Mouse (Mus musculus): ENCODE results near the gene Olfr71. TPM values are rescaled to one million over a fixed set of nuclear protein-coding genes. Genes with fewer than 3 reads are reported as not detected.
A peak's percentile ranks its signal among the peaks of the same experiment; 100 is the strongest.

Olfr71 gene
- polyA plus RNA-seq, 1 experiment from 2014 or later: not detected

GRCm38 (mm10) chr4:43724764-43725163, 14.7 kb upstream of the Olfr71 start:
- no peaks in the 10 kb centered on the region for H3K4me1 ChIP-seq (replicated peaks; ENCODE audit: control insufficient read depth, insufficient read depth, low read length)
- H3K27me3 ChIP-seq (ENCODE audit: control insufficient read depth, insufficient read depth, low read length): no peaks in the 10 kb centered on the region
- DNase-seq (ENCODE audit: low spot score) (peak; percentile 67), ATAC-seq (ENCODE audit: low FRiP score) (no peak)
- no peak overlapping the region for H3K4me3 ChIP-seq (ENCODE audit: low read depth, low read length)
- H3K36me3 ChIP-seq (ENCODE audit: control insufficient read depth, insufficient read depth, low read length): no peaks in the 10 kb centered on the region
- no peak overlapping the region for H3K4me2 ChIP-seq (replicated peaks; ENCODE audit: low read depth, low read length)
- H3K9ac ChIP-seq (ENCODE audit: low read depth, low read length): no peak overlapping the region
- H3K27ac ChIP-seq (ENCODE audit: low read depth, low read length): no peak overlapping the region
- WGBS: 37% methylated on average over 1 of the region's 1 CpGs
- H3K9me3 ChIP-seq (ENCODE audit: control insufficient read depth, low read length): no peaks in the 10 kb centered on the region

DNA sequence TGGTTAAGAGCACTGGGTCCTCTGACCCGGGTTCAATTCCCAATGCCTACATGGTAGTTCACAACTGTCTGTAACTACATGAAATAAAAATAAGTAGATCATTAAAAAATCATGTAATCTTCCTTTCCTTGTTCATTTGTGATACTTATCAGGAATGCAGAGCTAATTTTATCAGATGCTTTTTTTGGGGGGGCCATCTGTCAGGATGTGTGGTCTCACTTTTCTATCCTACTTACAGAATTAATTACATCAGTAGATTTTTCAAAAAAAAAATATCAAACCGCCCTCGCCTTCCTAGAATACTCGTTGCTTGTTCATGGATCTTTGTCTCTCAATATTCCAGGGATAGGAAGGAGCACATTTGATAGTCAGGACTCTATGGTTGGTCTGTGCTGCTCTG, 12.1 kb upstream of the Olfr71 start:
- DNase-seq (ENCODE audit: low spot score) (no peak), ATAC-seq (ENCODE audit: low FRiP score) (no peak)
- WGBS: 95% methylated on average over 4 of the region's 4 CpGs
- no peaks in the 10 kb centered on the region for H3K27me3 ChIP-seq (ENCODE audit: control insufficient read depth, insufficient read depth, low read length)
- no peaks in the 10 kb centered on the region for H3K36me3 ChIP-seq (ENCODE audit: control insufficient read depth, insufficient read depth, low read length)
- H3K4me2 ChIP-seq (replicated peaks; ENCODE audit: low read depth, low read length): no peak overlapping the region
- H3K4me3 ChIP-seq (ENCODE audit: low read depth, low read length): no peak overlapping the region
- H3K9me3 ChIP-seq (ENCODE audit: control insufficient read depth, low read length): no peaks in the 10 kb centered on the region
- no peak overlapping the region for H3K27ac ChIP-seq (ENCODE audit: low read depth, low read length)
- no peak overlapping the region for H3K9ac ChIP-seq (ENCODE audit: low read depth, low read length)
- H3K4me1 ChIP-seq (replicated peaks; ENCODE audit: control insufficient read depth, insufficient read depth, low read length): no peaks in the 10 kb centered on the region

- H3K4me2 ChIP-seq (replicated peaks; ENCODE audit: low read depth, low read length): no peak overlapping the region
- no peak overlapping the region for H3K9ac ChIP-seq (ENCODE audit: low read depth, low read length)
- WGBS: 76% methylated on average over 15 of the region's 16 CpGs
- no peaks in the 10 kb centered on the region for H3K27me3 ChIP-seq (ENCODE audit: control insufficient read depth, insufficient read depth, low read length)
- DNase-seq (ENCODE audit: low spot score) (peak; percentile 10), ATAC-seq (ENCODE audit: low FRiP score) (no peak)
- no peaks in the 10 kb centered on the region for H3K4me1 ChIP-seq (replicated peaks; ENCODE audit: control insufficient read depth, insufficient read depth, low read length)
- no peaks in the 10 kb centered on the region for H3K9me3 ChIP-seq (ENCODE audit: control insufficient read depth, low read length)
- no peak overlapping the region for H3K27ac ChIP-seq (ENCODE audit: low read depth, low read length)
- no peak overlapping the region for H3K4me3 ChIP-seq (ENCODE audit: low read depth, low read length)
- H3K36me3 ChIP-seq (ENCODE audit: control insufficient read depth, insufficient read depth, low read length): no peaks in the 10 kb centered on the region
Measured at GRCm38 (mm10) chr4:43720491-43721228, 10.6 kb upstream of the Olfr71 start.

- no peaks in the 10 kb centered on the region for H3K9me3 ChIP-seq (ENCODE audit: control insufficient read depth, low read length)
- no peak overlapping the region for H3K4me3 ChIP-seq (ENCODE audit: low read depth, low read length)
- no peaks in the 10 kb centered on the region for H3K27me3 ChIP-seq (ENCODE audit: control insufficient read depth, insufficient read depth, low read length)
- H3K27ac ChIP-seq (ENCODE audit: low read depth, low read length): no peak overlapping the region
- no peaks in the 10 kb centered on the region for H3K36me3 ChIP-seq (ENCODE audit: control insufficient read depth, insufficient read depth, low read length)
- 53% methylated on average over 7 of the region's 7 CpGs for WGBS
- DNase-seq (ENCODE audit: low spot score) (no peak), ATAC-seq (ENCODE audit: low FRiP score) (no peak)
- no peak overlapping the region for H3K4me2 ChIP-seq (replicated peaks; ENCODE audit: low read depth, low read length)
- H3K9ac ChIP-seq (ENCODE audit: low read depth, low read length): no peak overlapping the region
- no peaks in the 10 kb centered on the region for H3K4me1 ChIP-seq (replicated peaks; ENCODE audit: control insufficient read depth, insufficient read depth, low read length)
Measured at GRCm38 (mm10) chr4:43713652-43714219, 3.7 kb upstream of the Olfr71 start.

- Histone ChIP-seq H3K27me3 (ENCODE audit: control insufficient read depth, insufficient read depth, low read length) (no peaks in the 10 kb centered on the region), H3K4me1 (replicated peaks; ENCODE audit: control insufficient read depth, insufficient read depth, low read length) (no peaks in the 10 kb centered on the region), H3K36me3 (ENCODE audit: control insufficient read depth, insufficient read depth, low read length) (no peaks in the 10 kb centered on the region), H3K4me3 (ENCODE audit: low read depth, low read length) (no peak overlapping the region), H3K9ac (ENCODE audit: low read depth, low read length) (no peak overlapping the region), H3K4me2 (replicated peaks; ENCODE audit: low read depth, low read length) (no peak overlapping the region), H3K27ac (ENCODE audit: low read depth, low read length) (no peak overlapping the region), H3K9me3 (ENCODE audit: control insufficient read depth, low read length) (no peaks in the 10 kb centered on the region)
- DNase-seq (ENCODE audit: low spot score) (peak; percentile 85), ATAC-seq (ENCODE audit: low FRiP score) (no peak)
- 3% methylated on average over 2 of the region's 2 CpGs for WGBS
Measured at GRCm38 (mm10) chr4:43711821-43712220, 1.8 kb upstream of the Olfr71 start.

- WGBS: 87% methylated on average over 13 of the region's 13 CpGs
- Histone ChIP-seq H3K4me1 (replicated peaks; ENCODE audit: control insufficient read depth, insufficient read depth, low read length) (no peaks in the 10 kb centered on the region), H3K4me3 (ENCODE audit: low read depth, low read length) (no peak overlapping the region), H3K27ac (ENCODE audit: low read depth, low read length) (no peak overlapping the region), H3K36me3 (ENCODE audit: control insufficient read depth, insufficient read depth, low read length) (no peaks in the 10 kb centered on the region), H3K9me3 (ENCODE audit: control insufficient read depth, low read length) (no peaks in the 10 kb centered on the region), H3K4me2 (replicated peaks; ENCODE audit: low read depth, low read length) (no peak overlapping the region), H3K9ac (ENCODE audit: low read depth, low read length) (no peak overlapping the region), H3K27me3 (ENCODE audit: control insufficient read depth, insufficient read depth, low read length) (no peaks in the 10 kb centered on the region)
- DNase-seq (ENCODE audit: low spot score) (no peak), ATAC-seq (ENCODE audit: low FRiP score) (no peak)
Measured at GRCm38 (mm10) chr4:43705991-43706390, 4.1 kb downstream of the Olfr71 start.

GRCm38 (mm10) chr4:43703851-43704250, 6.2 kb downstream of the Olfr71 start:
- Histone ChIP-seq H3K4me2 (replicated peaks; ENCODE audit: low read depth, low read length) (no peak overlapping the region), H3K27me3 (ENCODE audit: control insufficient read depth, insufficient read depth, low read length) (no peaks in the 10 kb centered on the region)

GRCm38 (mm10) chr4:43703439-43703838, 6.6 kb downstream of the Olfr71 start:
- H3K4me2 ChIP-seq (replicated peaks; ENCODE audit: low read depth, low read length): no peak overlapping the region
- H3K36me3 ChIP-seq (ENCODE audit: control insufficient read depth, insufficient read depth, low read length): no peaks in the 10 kb centered on the region
- no peak overlapping the region for H3K4me3 ChIP-seq (ENCODE audit: low read depth, low read length)
- no peak overlapping the region for H3K27ac ChIP-seq (ENCODE audit: low read depth, low read length)
- no peaks in the 10 kb centered on the region for H3K9me3 ChIP-seq (ENCODE audit: control insufficient read depth, low read length)
- no peaks in the 10 kb centered on the region for H3K4me1 ChIP-seq (replicated peaks; ENCODE audit: control insufficient read depth, insufficient read depth, low read length)
- WGBS: 76% methylated on average over 6 of the region's 6 CpGs
- ATAC-seq (ENCODE audit: low FRiP score) (no peak), DNase-seq (ENCODE audit: low spot score) (no peak)
- H3K27me3 ChIP-seq (ENCODE audit: control insufficient read depth, insufficient read depth, low read length): no peaks in the 10 kb centered on the region
- H3K9ac ChIP-seq (ENCODE audit: low read depth, low read length): no peak overlapping the region

More at GRCm38 (mm10) chr4:43703851-43704250, 6.2 kb downstream of the Olfr71 start:
- Histone ChIP-seq H3K9me3 (ENCODE audit: control insufficient read depth, low read length) (no peaks in the 10 kb centered on the region), H3K27ac (ENCODE audit: low read depth, low read length) (no peak overlapping the region), H3K4me1 (replicated peaks; ENCODE audit: control insufficient read depth, insufficient read depth, low read length) (no peaks in the 10 kb centered on the region), H3K4me3 (ENCODE audit: low read depth, low read length) (no peak overlapping the region), H3K36me3 (ENCODE audit: control insufficient read depth, insufficient read depth, low read length) (no peaks in the 10 kb centered on the region), H3K9ac (ENCODE audit: low read depth, low read length) (no peak overlapping the region)
- 77% methylated on average over 8 of the region's 8 CpGs for WGBS
- DNase-seq (ENCODE audit: low spot score): no peak
- ATAC-seq (ENCODE audit: low FRiP score): no peak

- no peak within 1 kb of the TSS for H3K4me2 ChIP-seq (replicated peaks; ENCODE audit: low read depth, low read length)
- 83% methylated on average over 6 of the region's 6 CpGs for WGBS
- no peaks in the 10 kb centered on the region for H3K4me1 ChIP-seq (replicated peaks; ENCODE audit: control insufficient read depth, insufficient read depth, low read length)
- no peak for DNase-seq (ENCODE audit: low spot score)
- no peaks in the 10 kb centered on the region for H3K36me3 ChIP-seq (ENCODE audit: control insufficient read depth, insufficient read depth, low read length)
- no peak within 1 kb of the TSS for H3K9ac ChIP-seq (ENCODE audit: low read depth, low read length)
- H3K9me3 ChIP-seq (ENCODE audit: control insufficient read depth, low read length): no peaks in the 10 kb centered on the region
- no peaks in the 10 kb centered on the region for H3K27me3 ChIP-seq (ENCODE audit: control insufficient read depth, insufficient read depth, low read length)
- no peak within 1 kb of the TSS for H3K27ac ChIP-seq (ENCODE audit: low read depth, low read length)
- ATAC-seq (ENCODE audit: low FRiP score): no peak
- H3K4me3 ChIP-seq (ENCODE audit: low read depth, low read length): no peak within 1 kb of the TSS
Measured at GRCm38 (mm10) chr4:43700707-43701106, 9.3 kb downstream of the Olfr71 start, which contains the start of gene Olfr70. Gene Olfr70 (minus strand): TSS chr4:43700807.
